Mouse (Mus musculus) lung, postnatal 0 days (tissue): ENCODE results near the gene Zc3h15.

Source experiments
- CTCF ChIP-seq: IDR thresholded peaks from 2 replicates; pipeline ENCODE4 v1.5.1; 2016; ENCODE audit warnings: antibody characterized with exemption, mild to moderate bottlenecking
- EP300 ChIP-seq: IDR thresholded peaks from 2 replicates; pipeline ENCODE4 v1.6.1; 2016; ENCODE audit warnings: antibody characterized with exemption, mild to moderate bottlenecking, control low read depth

DNA sequence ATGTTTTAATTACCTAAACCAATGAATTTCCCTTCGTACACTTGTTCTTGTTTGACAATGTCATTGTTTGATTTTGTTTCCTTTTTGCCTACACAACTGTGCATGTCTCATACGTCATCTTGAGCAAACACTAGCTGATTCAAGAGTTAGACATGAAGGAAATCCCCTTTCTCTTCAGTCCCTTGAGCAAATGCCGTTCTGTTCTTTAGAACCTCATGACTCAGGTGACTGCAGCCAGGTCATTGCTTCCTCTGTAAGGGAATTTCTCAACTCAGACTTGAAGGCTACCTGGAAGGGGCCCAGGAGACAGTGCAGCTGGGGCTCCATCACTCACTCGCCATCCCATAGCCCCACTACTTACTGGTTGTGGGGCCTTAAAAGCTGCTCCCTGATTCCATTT is 56.4 kb downstream of the Zc3h15 start:
- TF ChIP-seq CTCF: no peak
- no peak for TF ChIP-seq EP300
